Mouse (Mus musculus) testis, adult 2 months (tissue): Measurements from ENCODE around the gene Gm10553.
"Not testable (repeated sequence)": the region's sequence is repeated elsewhere in the genome, so short reads cannot be mapped to it uniquely, and the experiment has no call there.

Experiments
- CTCF ChIP-seq: fragments of 200-500 bp; IDR thresholded peaks from 2 replicates; pipeline ENCODE4 v1.5.1; 2012; ENCODE audit warnings: low read depth, mild to moderate bottlenecking, inconsistent platforms, low read length, moderate library complexity; ENCODE audit not compliant: control insufficient read depth, insufficient read depth, insufficient replicate concordance
- POLR2A ChIP-seq: fragments of 200-500 bp; IDR thresholded peaks from 2 replicates; pipeline ENCODE4 v1.6.1; 2012; ENCODE audit warnings: low read depth, mild to moderate bottlenecking, inconsistent platforms, low read length, moderate library complexity; ENCODE audit not compliant: control insufficient read depth

GRCm38 (mm10) chr1:85099081-85099480, 883 bp upstream of the Gm10553 start:
- not testable (repeated sequence) for TF ChIP-seq CTCF, POLR2A
